Mouse (Mus musculus): ENCODE data around the gene Anks1. TPM values are rescaled to one million over a fixed set of nuclear protein-coding genes. Genes with fewer than 3 reads are reported as not detected.
"Not testable (repeated sequence)": the region's sequence is repeated elsewhere in the genome, so short reads cannot be mapped to it uniquely, and the experiment has no call there.

Anks1 gene
- polyA plus RNA-seq, 1 experiment from 2014 or later: 19.3 TPM

DNA sequence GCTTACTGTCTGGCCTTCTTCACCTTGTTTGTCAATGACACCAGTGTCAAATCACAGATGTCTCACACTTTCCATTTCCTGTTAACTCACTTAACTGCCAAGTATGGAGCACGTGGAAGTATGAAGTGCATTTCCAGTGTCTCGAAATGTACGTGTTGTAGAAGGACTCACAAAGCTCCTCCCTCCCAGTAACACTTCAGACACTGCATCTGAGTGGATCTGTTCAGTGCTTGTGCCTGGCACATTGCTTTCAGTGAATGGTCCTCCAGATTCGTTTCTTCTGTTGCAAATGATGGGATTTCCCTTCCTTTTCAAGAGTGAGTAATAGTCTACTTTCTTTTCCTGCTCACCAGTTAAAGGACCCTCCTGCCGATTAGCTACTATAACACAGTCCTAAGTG lies 61.2 kb downstream of the Anks1 start:
- Histone ChIP-seq H3K27me3 (ENCODE audit: low read depth, poor library complexity, severe bottlenecking) (no peaks in the 10 kb centered on the region), H3K4me3 (no peak overlapping the region), H3K4me1 (0 out of 2 replicates have a peak, but pooled peaks cover 7% of the 10 kb centered on the region), H3K9me3 (replicated peaks) (no peaks in the 10 kb centered on the region), H3K27ac (replicated peaks) (no peak overlapping the region), H3K36me3 (no peaks in the 10 kb centered on the region)
- no peak for DNase-seq (ENCODE audit: low spot score)
- WGBS: 91% methylated on average over 5 of the region's 5 CpGs

DNA sequence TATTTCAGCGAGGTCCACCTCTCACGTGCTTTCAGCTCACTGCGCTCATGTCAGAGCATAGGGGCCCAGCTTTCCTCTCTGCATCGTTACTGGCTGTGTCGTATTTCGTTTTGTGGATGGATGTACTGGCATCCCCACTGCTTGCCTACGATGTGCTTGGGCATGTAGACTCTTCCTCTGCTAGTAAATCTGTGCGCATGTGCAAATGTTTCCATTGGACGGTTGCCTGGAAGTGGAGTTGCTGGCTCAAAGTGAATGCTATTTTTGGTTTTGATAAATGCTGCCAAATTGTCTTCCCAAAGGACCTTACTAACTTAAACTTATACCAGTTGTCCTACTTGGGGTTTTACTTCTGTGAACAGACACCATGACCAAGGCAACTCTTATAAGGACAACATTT lies 62.4 kb downstream of the Anks1 start:
- WGBS: 93% methylated on average over 9 of the region's 9 CpGs

DNA sequence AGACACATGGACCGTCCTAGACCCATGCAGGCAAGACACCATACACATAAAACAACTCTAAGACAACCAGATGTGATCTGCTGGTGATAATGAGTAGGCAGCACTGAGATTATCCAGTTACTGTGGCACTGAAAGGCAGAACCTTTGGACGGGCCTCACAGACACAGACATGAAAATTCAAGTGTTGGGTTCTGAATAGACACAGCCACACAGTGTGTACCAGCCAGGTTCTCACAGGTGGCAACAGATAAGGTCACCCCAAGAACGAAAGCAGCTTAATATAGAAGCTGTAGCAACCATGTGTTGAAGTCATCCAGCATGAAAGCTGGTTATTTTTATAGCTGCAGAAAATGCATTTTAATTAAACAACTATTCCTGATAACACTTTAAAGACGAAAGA lies 64.2 kb downstream of the Anks1 start:
- Histone ChIP-seq H3K9me3 (replicated peaks) (no peaks in the 10 kb centered on the region), H3K4me3 (no peak overlapping the region), H3K4me1 (0 out of 2 replicates have a peak, but pooled peaks cover 7% of the 10 kb centered on the region), H3K27ac (replicated peaks) (no peak overlapping the region), H3K36me3 (peaks cover 25% of the 10 kb centered on the region), H3K27me3 (ENCODE audit: low read depth, poor library complexity, severe bottlenecking) (no peaks in the 10 kb centered on the region)
- WGBS: 92% methylated on average over 4 of the region's 4 CpGs
- no peak for DNase-seq (ENCODE audit: low spot score)

More for the DNA sequence above, 62.4 kb downstream of the Anks1 start:
- Histone ChIP-seq H3K4me3 (no peak overlapping the region), H3K27ac (replicated peaks) (no peak overlapping the region), H3K9me3 (replicated peaks) (no peaks in the 10 kb centered on the region), H3K27me3 (ENCODE audit: low read depth, poor library complexity, severe bottlenecking) (no peaks in the 10 kb centered on the region), H3K4me1 (0 out of 2 replicates have a peak, but pooled peaks cover 7% of the 10 kb centered on the region), H3K36me3 (peaks cover 7% of the 10 kb centered on the region)
- DNase-seq (ENCODE audit: low spot score): no peak

DNA sequence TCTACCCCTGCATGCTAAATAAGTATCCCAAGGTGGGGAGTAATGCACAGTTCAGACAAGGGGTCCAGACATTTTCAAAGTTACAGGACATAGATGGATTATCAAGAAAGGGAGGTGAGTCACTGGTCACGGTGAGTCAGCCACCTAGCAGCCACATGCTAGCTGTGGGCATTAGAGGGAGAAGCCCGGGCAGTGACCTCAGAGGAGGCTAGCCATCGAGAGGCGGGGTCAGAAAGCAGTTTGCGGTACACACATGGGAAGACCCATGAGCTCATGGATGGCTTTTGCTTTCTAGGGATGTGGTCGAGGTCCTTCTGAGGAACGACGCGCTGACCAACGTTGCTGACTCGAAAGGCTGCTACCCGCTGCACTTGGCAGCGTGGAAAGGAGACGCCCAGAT lies 67.2 kb downstream of the Anks1 start:
- Histone ChIP-seq H3K36me3 (peaks cover 42% of the 10 kb centered on the region), H3K4me1 (no peaks in the 10 kb centered on the region), H3K27me3 (ENCODE audit: low read depth, poor library complexity, severe bottlenecking) (no peaks in the 10 kb centered on the region), H3K27ac (replicated peaks) (no peak overlapping the region), H3K4me3 (no peak overlapping the region), H3K9me3 (replicated peaks) (no peaks in the 10 kb centered on the region)
- DNase-seq (ENCODE audit: low spot score): no peak
- 95% methylated on average over 14 of the region's 14 CpGs for WGBS

DNA sequence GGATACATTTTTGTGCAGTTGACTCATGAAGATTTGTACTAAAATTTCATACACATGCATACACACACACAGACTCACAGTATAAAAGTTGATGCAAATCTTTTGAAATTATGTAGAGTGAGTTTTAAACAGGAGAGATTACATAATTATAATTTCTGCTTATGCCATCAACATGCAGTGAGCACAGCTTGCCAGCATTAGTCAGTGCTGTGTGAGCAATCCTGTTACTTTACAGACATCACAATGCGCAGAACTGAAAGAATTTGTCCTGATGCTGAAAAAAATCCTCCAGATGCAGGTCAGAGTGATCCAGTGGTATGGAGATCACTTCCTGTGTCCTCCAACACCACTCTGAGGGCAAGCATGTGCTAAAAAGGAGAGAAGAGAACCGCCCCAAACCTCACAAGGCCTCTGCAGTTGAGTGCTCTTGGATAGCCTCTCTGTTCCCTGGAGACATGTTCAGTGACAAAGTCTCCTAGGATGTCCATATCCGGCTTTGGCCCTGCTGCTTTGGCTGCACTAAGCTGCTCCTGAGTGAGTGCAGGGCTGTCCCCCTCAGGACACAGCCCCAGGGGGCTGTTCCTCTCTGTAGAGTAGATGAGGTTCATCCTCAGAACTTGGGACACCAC lies 68.0 kb downstream of the Anks1 start:
- Histone ChIP-seq H3K4me1 (no peaks in the 10 kb centered on the region), H3K27ac (replicated peaks) (no peak overlapping the region), H3K27me3 (ENCODE audit: low read depth, poor library complexity, severe bottlenecking) (no peaks in the 10 kb centered on the region), H3K9me3 (replicated peaks) (no peaks in the 10 kb centered on the region), H3K36me3 (peaks cover 42% of the 10 kb centered on the region), H3K4me3 (no peak overlapping the region)
- 87% methylated on average over 3 of the region's 3 CpGs for WGBS
- DNase-seq (ENCODE audit: low spot score): no peak

- WGBS: 94% methylated on average over 3 of the region's 3 CpGs
- no peak overlapping the region for H3K4me3 ChIP-seq
These were observed 71.4 kb downstream of the Anks1 start for GRCm38 (mm10) chr17:27980391-27980955.

GRCm38 (mm10) chr17:27981451-27982069 lies 72.5 kb downstream of the Anks1 start:
- no peak overlapping the region for H3K27ac ChIP-seq (replicated peaks)
- H3K27me3 ChIP-seq (ENCODE audit: low read depth, poor library complexity, severe bottlenecking): no peaks in the 10 kb centered on the region
- H3K36me3 ChIP-seq: peaks cover 52% of the 10 kb centered on the region
- H3K4me3 ChIP-seq: no peak overlapping the region
- H3K9me3 ChIP-seq (replicated peaks): no peaks in the 10 kb centered on the region
- no peaks in the 10 kb centered on the region for H3K4me1 ChIP-seq
- no peak for DNase-seq (ENCODE audit: low spot score)
- WGBS: 96% methylated on average over 5 of the region's 5 CpGs

More at GRCm38 (mm10) chr17:27980391-27980955, 71.4 kb downstream of the Anks1 start:
- Histone ChIP-seq H3K4me1 (no peaks in the 10 kb centered on the region), H3K36me3 (peaks cover 50% of the 10 kb centered on the region), H3K9me3 (replicated peaks) (no peaks in the 10 kb centered on the region), H3K27ac (replicated peaks) (no peak overlapping the region), H3K27me3 (ENCODE audit: low read depth, poor library complexity, severe bottlenecking) (no peaks in the 10 kb centered on the region)
- no peak for DNase-seq (ENCODE audit: low spot score)

DNA sequence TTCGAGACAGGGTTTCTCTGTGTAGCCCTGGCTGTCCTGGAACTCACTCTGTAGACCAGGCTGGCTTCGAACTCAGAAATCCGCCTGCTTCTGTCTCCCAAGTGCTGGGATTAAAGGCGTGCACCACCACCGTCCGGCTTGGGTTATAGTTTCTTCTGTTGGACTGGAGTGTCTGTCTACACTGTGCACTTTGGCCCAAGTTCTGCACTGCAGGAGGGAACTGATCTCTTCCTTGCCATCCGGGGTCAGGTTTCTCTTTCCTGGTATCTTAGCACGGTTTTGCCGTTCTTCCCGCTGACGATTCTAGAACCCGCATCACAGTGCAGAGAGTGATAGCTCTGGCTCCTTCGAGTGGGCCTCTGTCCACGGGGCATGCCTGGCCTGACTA lies 73.0 kb downstream of the Anks1 start:
- not testable (repeated sequence) for H3K4me3 ChIP-seq; DNase-seq (ENCODE audit: low spot score); H3K27me3 ChIP-seq (ENCODE audit: low read depth, poor library complexity, severe bottlenecking); H3K27ac ChIP-seq (replicated peaks); H3K4me1 ChIP-seq; H3K9me3 ChIP-seq (replicated peaks)
- 88% methylated on average over 14 of the region's 14 CpGs for WGBS
- peaks cover 52% of the 10 kb centered on the region for H3K36me3 ChIP-seq

DNA sequence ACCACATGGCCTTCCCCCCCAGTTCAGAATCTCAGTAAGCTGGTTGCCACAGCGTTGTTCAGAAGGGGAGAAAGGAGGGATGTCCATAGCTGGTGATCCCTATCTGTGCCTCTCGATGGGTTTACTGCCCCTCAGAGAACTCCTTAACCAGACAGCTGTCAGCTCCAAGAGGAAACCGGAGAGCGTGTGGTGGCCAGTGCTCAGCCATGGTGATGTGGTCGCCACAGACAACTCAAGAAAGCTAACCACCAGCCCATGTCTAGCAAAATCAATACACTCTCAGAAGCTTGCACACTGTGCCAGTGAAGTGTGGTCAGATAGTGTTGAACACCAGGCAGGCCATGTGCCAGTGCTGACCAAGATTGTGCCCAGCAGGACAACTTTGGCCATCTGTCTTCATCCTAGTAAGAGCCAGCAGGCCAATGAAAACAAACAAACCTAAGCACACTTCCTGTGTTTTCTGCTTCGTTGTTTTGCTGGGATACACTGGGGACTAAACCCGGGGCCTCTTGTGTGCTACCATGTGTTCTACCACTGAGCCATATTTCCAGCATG lies 73.7 kb downstream of the Anks1 start:
- no peak overlapping the region for H3K4me3 ChIP-seq
- H3K27ac ChIP-seq (replicated peaks): no peak overlapping the region
- no peaks in the 10 kb centered on the region for H3K27me3 ChIP-seq (ENCODE audit: low read depth, poor library complexity, severe bottlenecking)
- WGBS: 83% methylated on average over 7 of the region's 7 CpGs
- no peaks in the 10 kb centered on the region for H3K9me3 ChIP-seq (replicated peaks)
- no peak for DNase-seq (ENCODE audit: low spot score)
- peaks cover 52% of the 10 kb centered on the region for H3K36me3 ChIP-seq
- no peaks in the 10 kb centered on the region for H3K4me1 ChIP-seq

- no peak for DNase-seq (ENCODE audit: low spot score)
- peaks cover 50% of the 10 kb centered on the region for H3K36me3 ChIP-seq
- no peaks in the 10 kb centered on the region for H3K9me3 ChIP-seq (replicated peaks)
- no peak overlapping the region for H3K4me3 ChIP-seq
- no peaks in the 10 kb centered on the region for H3K27me3 ChIP-seq (ENCODE audit: low read depth, poor library complexity, severe bottlenecking)
- no peaks in the 10 kb centered on the region for H3K4me1 ChIP-seq
- 93% methylated on average over 12 of the region's 12 CpGs for WGBS
- H3K27ac ChIP-seq (replicated peaks): no peak overlapping the region
These were observed 75.3 kb downstream of the Anks1 start for GRCm38 (mm10) chr17:27984421-27984820.

DNA sequence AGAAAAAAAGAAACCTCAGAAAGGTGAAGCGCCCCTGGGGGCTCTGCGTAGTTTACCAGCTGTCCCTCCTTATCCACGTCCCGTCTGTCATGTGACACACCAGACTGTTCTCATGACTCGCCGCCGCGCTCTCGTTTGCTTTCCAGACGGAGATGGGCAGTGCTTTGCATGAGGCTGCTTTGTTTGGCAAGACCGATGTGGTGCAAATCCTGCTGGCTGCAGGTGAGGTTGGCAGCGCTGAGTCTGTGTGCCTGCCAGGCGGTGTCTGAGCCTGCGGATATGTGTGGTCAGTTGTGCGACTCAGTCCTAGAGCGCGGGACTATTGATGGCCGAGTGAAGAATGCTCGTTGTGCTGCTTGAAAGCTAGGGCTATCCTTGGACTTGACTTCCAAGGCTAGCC lies 77.0 kb downstream of the Anks1 start:
- Histone ChIP-seq H3K4me1 (no peaks in the 10 kb centered on the region), H3K36me3 (peaks cover 45% of the 10 kb centered on the region), H3K4me3 (no peak overlapping the region), H3K27me3 (ENCODE audit: low read depth, poor library complexity, severe bottlenecking) (no peaks in the 10 kb centered on the region), H3K9me3 (replicated peaks) (no peaks in the 10 kb centered on the region), H3K27ac (replicated peaks) (no peak overlapping the region)
- WGBS: 95% methylated on average over 19 of the region's 19 CpGs
- DNase-seq (ENCODE audit: low spot score): no peak

GRCm38 (mm10) chr17:27989807-27990542 lies 80.9 kb downstream of the Anks1 start:
- H3K36me3 ChIP-seq: peaks cover 68% of the 10 kb centered on the region

More at GRCm38 (mm10) chr17:27989807-27990542, 80.9 kb downstream of the Anks1 start:
- Histone ChIP-seq H3K27ac (replicated peaks) (0 out of 2 replicates have a peak overlapping the region, but pooled peaks have one; percentile 19), H3K4me1 (no peaks in the 10 kb centered on the region), H3K27me3 (ENCODE audit: low read depth, poor library complexity, severe bottlenecking) (no peaks in the 10 kb centered on the region), H3K4me3 (no peak overlapping the region), H3K9me3 (replicated peaks) (no peaks in the 10 kb centered on the region)
- peak; percentile 83 for DNase-seq (ENCODE audit: low spot score)
- WGBS: 52% methylated on average over 15 of the region's 15 CpGs
